Mouse (Mus musculus): ENCODE data around the gene Usp5. TPM values are rescaled to one million over a fixed set of nuclear protein-coding genes. Genes with fewer than 3 reads are reported as not detected.

The Usp5 gene
- polyA plus RNA-seq, 1 experiment from 2014 or later, result 143 TPM

- 51% methylated on average over 14 of the region's 14 CpGs for WGBS
Measured at GRCm38 (mm10) chr6:124809775-124810538, 19.3 kb downstream of the Usp5 start.

GRCm38 (mm10) chr6:124809052-124809774, 20.1 kb downstream of the Usp5 start:
- H3K9me3 ChIP-seq (ENCODE audit: control insufficient read depth, low read length), result no peaks in the 10 kb centered on the region
- peak overlapping the region; percentile 69 for H3K9ac ChIP-seq (ENCODE audit: low read length)
- H3K4me3 ChIP-seq (ENCODE audit: low read depth, low read length), result peak overlapping the region; percentile 54
- DNase-seq (ENCODE audit: low spot score, missing footprints) (peak; percentile 99), ATAC-seq (ENCODE audit: low FRiP score) (peak; percentile 33)
- peak overlapping the region; percentile 73 for H3K27ac ChIP-seq (ENCODE audit: low read depth, low read length)
- peaks cover 9% of the 10 kb centered on the region for H3K36me3 ChIP-seq (ENCODE audit: control insufficient read depth, insufficient read depth, low read length)
- H3K27me3 ChIP-seq (ENCODE audit: control insufficient read depth, insufficient read depth, low read length), result no peaks in the 10 kb centered on the region
- peaks cover 30% of the 10 kb centered on the region for H3K4me1 ChIP-seq (ENCODE audit: control insufficient read depth, insufficient read depth, low read length)
- 0% methylated on average over 35 of the region's 35 CpGs for WGBS
- H3K4me2 ChIP-seq, result peak overlapping the region; percentile 95

More at GRCm38 (mm10) chr6:124809775-124810538, 19.3 kb downstream of the Usp5 start:
- Histone ChIP-seq H3K36me3 (ENCODE audit: control insufficient read depth, insufficient read depth, low read length) (peaks cover 9% of the 10 kb centered on the region), H3K4me1 (ENCODE audit: control insufficient read depth, insufficient read depth, low read length) (peaks cover 33% of the 10 kb centered on the region), H3K27ac (ENCODE audit: low read depth, low read length) (no peak overlapping the region), H3K9ac (ENCODE audit: low read length) (peak overlapping the region; percentile 69), H3K27me3 (ENCODE audit: control insufficient read depth, insufficient read depth, low read length) (no peaks in the 10 kb centered on the region), H3K9me3 (ENCODE audit: control insufficient read depth, low read length) (no peaks in the 10 kb centered on the region), H3K4me3 (ENCODE audit: low read depth, low read length) (peak overlapping the region; percentile 54), H3K4me2 (peak overlapping the region; percentile 95)
- no peak for DNase-seq (ENCODE audit: low spot score, missing footprints)
- no peak; the same call in 1 of the 2 replicates for ATAC-seq (ENCODE audit: low FRiP score)

GRCm38 (mm10) chr6:124808358-124809012, 20.8 kb downstream of the Usp5 start, which contains the start of gene Spsb2:
Gene Spsb2, plus strand, starts transcription at chr6:124808661.
- Histone ChIP-seq H3K4me1 (ENCODE audit: control insufficient read depth, insufficient read depth, low read length) (peaks cover 30% of the 10 kb centered on the region), H3K9me3 (ENCODE audit: control insufficient read depth, low read length) (no peaks in the 10 kb centered on the region), H3K27ac (ENCODE audit: low read depth, low read length) (peak within 1 kb of the TSS; percentile 73), H3K4me2 (peak within 1 kb of the TSS; percentile 95), H3K9ac (ENCODE audit: low read length) (peak within 1 kb of the TSS; percentile 69), H3K36me3 (ENCODE audit: control insufficient read depth, insufficient read depth, low read length) (peaks cover 9% of the 10 kb centered on the region), H3K4me3 (ENCODE audit: low read depth, low read length) (peak within 1 kb of the TSS; percentile 54), H3K27me3 (ENCODE audit: control insufficient read depth, insufficient read depth, low read length) (no peaks in the 10 kb centered on the region)
- WGBS, result 3% methylated on average over 29 of the region's 29 CpGs
- DNase-seq (ENCODE audit: low spot score, missing footprints), result peak; percentile 96
- ATAC-seq (ENCODE audit: low FRiP score), result peak; percentile 61

GRCm38 (mm10) chr6:124807986-124808357, 21.3 kb downstream of the Usp5 start:
- Histone ChIP-seq H3K36me3 (ENCODE audit: control insufficient read depth, insufficient read depth, low read length) (peaks cover 9% of the 10 kb centered on the region), H3K4me3 (ENCODE audit: low read depth, low read length) (peak overlapping the region; percentile 54; the same call in 1 of the 2 replicates), H3K27me3 (ENCODE audit: control insufficient read depth, insufficient read depth, low read length) (no peaks in the 10 kb centered on the region), H3K4me1 (ENCODE audit: control insufficient read depth, insufficient read depth, low read length) (peaks cover 29% of the 10 kb centered on the region), H3K9ac (ENCODE audit: low read length) (no peak overlapping the region), H3K4me2 (peak overlapping the region; percentile 95), H3K27ac (ENCODE audit: low read depth, low read length) (no peak overlapping the region), H3K9me3 (ENCODE audit: control insufficient read depth, low read length) (no peaks in the 10 kb centered on the region)
- ATAC-seq (ENCODE audit: low FRiP score), result no peak
- no peak for DNase-seq (ENCODE audit: low spot score, missing footprints)
- WGBS, result 90% methylated on average over 6 of the region's 6 CpGs

GRCm38 (mm10) chr6:124807366-124807765, 21.9 kb downstream of the Usp5 start:
- H3K9ac ChIP-seq (ENCODE audit: low read length), result no peak overlapping the region
- peaks cover 23% of the 10 kb centered on the region for H3K4me1 ChIP-seq (ENCODE audit: control insufficient read depth, insufficient read depth, low read length)
- H3K27ac ChIP-seq (ENCODE audit: low read depth, low read length), result no peak overlapping the region
- ATAC-seq (ENCODE audit: low FRiP score) (no peak), DNase-seq (ENCODE audit: low spot score, missing footprints) (peak; percentile 75)
- H3K27me3 ChIP-seq (ENCODE audit: control insufficient read depth, insufficient read depth, low read length), result no peaks in the 10 kb centered on the region
- 90% methylated on average over 4 of the region's 4 CpGs for WGBS
- H3K9me3 ChIP-seq (ENCODE audit: control insufficient read depth, low read length), result no peaks in the 10 kb centered on the region
- H3K4me3 ChIP-seq (ENCODE audit: low read depth, low read length), result no peak overlapping the region
- H3K4me2 ChIP-seq, result no peak overlapping the region
- peaks cover 9% of the 10 kb centered on the region for H3K36me3 ChIP-seq (ENCODE audit: control insufficient read depth, insufficient read depth, low read length)

GRCm38 (mm10) chr6:124806446-124807140, 22.7 kb downstream of the Usp5 start:
- 74% methylated on average over 7 of the region's 7 CpGs for WGBS
- no peak overlapping the region for H3K9ac ChIP-seq (ENCODE audit: low read length)
- peaks cover 3% of the 10 kb centered on the region for H3K36me3 ChIP-seq (ENCODE audit: control insufficient read depth, insufficient read depth, low read length)
- ATAC-seq (ENCODE audit: low FRiP score) (no peak), DNase-seq (ENCODE audit: low spot score, missing footprints) (peak; percentile 81)
- peak overlapping the region; percentile 47; the same call in 1 of the 2 replicates for H3K4me2 ChIP-seq
- peaks cover 20% of the 10 kb centered on the region for H3K4me1 ChIP-seq (ENCODE audit: control insufficient read depth, insufficient read depth, low read length)
- no peak overlapping the region for H3K4me3 ChIP-seq (ENCODE audit: low read depth, low read length)
- no peaks in the 10 kb centered on the region for H3K9me3 ChIP-seq (ENCODE audit: control insufficient read depth, low read length)
- no peak overlapping the region; the same call in 1 of the 2 replicates for H3K27ac ChIP-seq (ENCODE audit: low read depth, low read length)
- no peaks in the 10 kb centered on the region for H3K27me3 ChIP-seq (ENCODE audit: control insufficient read depth, insufficient read depth, low read length)

- no peaks in the 10 kb centered on the region for H3K27me3 ChIP-seq (ENCODE audit: control insufficient read depth, insufficient read depth, low read length)
- H3K4me3 ChIP-seq (ENCODE audit: low read depth, low read length), result peak overlapping the region; percentile 22
- H3K9me3 ChIP-seq (ENCODE audit: control insufficient read depth, low read length), result no peaks in the 10 kb centered on the region
- peaks cover 20% of the 10 kb centered on the region for H3K4me1 ChIP-seq (ENCODE audit: control insufficient read depth, insufficient read depth, low read length)
- peak overlapping the region; percentile 47 for H3K4me2 ChIP-seq
- H3K36me3 ChIP-seq (ENCODE audit: control insufficient read depth, insufficient read depth, low read length), result no peaks in the 10 kb centered on the region
- peak; percentile 99 for DNase-seq (ENCODE audit: low spot score, missing footprints)
- H3K27ac ChIP-seq (ENCODE audit: low read depth, low read length), result peak overlapping the region; percentile 40; the same call in 1 of the 2 replicates
- WGBS, result 3% methylated on average over 34 of the region's 34 CpGs
- peak overlapping the region; percentile 37; the same call in 1 of the 2 replicates for H3K9ac ChIP-seq (ENCODE audit: low read length)
- ATAC-seq (ENCODE audit: low FRiP score), result peak; percentile 77
Measured at GRCm38 (mm10) chr6:124805341-124806321, 23.7 kb downstream of the Usp5 start.

All from midbrain, embryonic 11.5 days (tissue).